Comparison of ENCODE assay signal across 9 mouse cellular contexts in the genomic region with DNA sequence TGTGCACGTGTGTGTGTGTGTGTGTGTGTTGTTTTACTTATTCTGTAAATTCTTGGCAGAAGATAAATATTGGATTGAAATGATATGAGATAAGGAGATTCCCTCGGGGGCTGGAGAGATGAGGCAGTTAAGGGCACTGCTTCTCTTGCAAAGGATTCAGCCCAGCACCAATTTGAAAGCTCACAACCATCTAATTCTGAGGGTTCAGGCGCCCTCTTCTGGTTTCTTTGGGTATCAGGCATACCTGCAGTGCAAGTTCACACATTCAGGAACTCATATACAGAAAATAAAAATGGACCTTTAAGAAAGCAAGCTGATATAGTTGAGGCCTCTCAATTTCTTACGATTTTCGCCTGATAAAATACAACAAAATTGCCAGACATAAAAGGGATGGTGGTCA. TPM values are rescaled to one million over a fixed set of nuclear protein-coding genes. Genes with fewer than 3 reads are reported as not detected.
DNase-seq lines count a peak whose midpoint lies in the region; ATAC-seq and TF ChIP-seq lines count a peak whose summit lies in the region.
"Had no signal": no experiment of that assay in that cellular context is flagged by ENCODE, and none has a peak within 500 bp of the region (broad histone marks: within the 10 kb centered on the region; RNA-seq: fewer than 3 reads in every experiment).

No protein-coding gene starts in this region.

- H3K9ac ChIP-seq in forebrain, postnatal 0 days: no peak overlapping the region
- no peak overlapping the region for H3K9ac ChIP-seq in forebrain, embryonic 13.5 days
- H3K9ac ChIP-seq in embryonic facial prominence, embryonic 14.5 days (ENCODE audit: low read depth, low read length): no peak overlapping the region
- H3K9ac ChIP-seq: limb, embryonic 15.5 days had no signal

- no peak overlapping the region for H3K27ac ChIP-seq in forebrain, postnatal 0 days (ENCODE audit: low read depth, low read length)
- no peak overlapping the region for H3K27ac ChIP-seq in forebrain, embryonic 13.5 days
- no peak overlapping the region for H3K27ac ChIP-seq in embryonic facial prominence, embryonic 14.5 days (replicated peaks; ENCODE audit: low read depth, low read length)
- H3K27ac ChIP-seq: limb, embryonic 15.5 days had no signal

- H3K36me3 ChIP-seq in forebrain, postnatal 0 days (ENCODE audit: insufficient read depth): no peaks in the 10 kb centered on the region
- H3K36me3 ChIP-seq in forebrain, embryonic 13.5 days (ENCODE audit: poor library complexity, severe bottlenecking): no peaks in the 10 kb centered on the region
- no peaks in the 10 kb centered on the region for H3K36me3 ChIP-seq in embryonic facial prominence, embryonic 14.5 days (ENCODE audit: control insufficient read depth, insufficient read depth, low read length)
- H3K36me3 ChIP-seq: limb, embryonic 15.5 days had no signal

- peak; percentile 51; the same call in 1 of the 2 replicates for ATAC-seq in forebrain, postnatal 0 days
- ATAC-seq in forebrain, embryonic 13.5 days: no peak
- no peak for ATAC-seq in embryonic facial prominence, embryonic 14.5 days (ENCODE audit: low read depth)

- H3K4me1 ChIP-seq in forebrain, postnatal 0 days (ENCODE audit: insufficient read depth): no peaks in the 10 kb centered on the region
- H3K4me1 ChIP-seq in forebrain, embryonic 13.5 days: no peaks in the 10 kb centered on the region
- no peaks in the 10 kb centered on the region for H3K4me1 ChIP-seq in embryonic facial prominence, embryonic 14.5 days (ENCODE audit: control insufficient read depth, insufficient read depth, low read length)
- no peaks in the 10 kb centered on the region for H3K4me1 ChIP-seq in lung, adult 2 months (ENCODE audit: control insufficient read depth, insufficient read depth, low read length)
- H3K4me1 ChIP-seq: limb, embryonic 15.5 days had no signal

- H3K9me3 ChIP-seq in forebrain, postnatal 0 days (ENCODE audit: low read length): no peaks in the 10 kb centered on the region
- no peaks in the 10 kb centered on the region for H3K9me3 ChIP-seq in forebrain, embryonic 13.5 days (replicated peaks)
- 0 out of 2 replicates have a peak, but pooled peaks cover 8% of the 10 kb centered on the region for H3K9me3 ChIP-seq in embryonic facial prominence, embryonic 14.5 days (ENCODE audit: control insufficient read depth, low read length)

- H3K4me2 ChIP-seq in forebrain, postnatal 0 days (ENCODE audit: low read depth): no peak overlapping the region
- no peak overlapping the region for H3K4me2 ChIP-seq in forebrain, embryonic 13.5 days
- H3K4me2 ChIP-seq in embryonic facial prominence, embryonic 14.5 days (ENCODE audit: low read depth, low read length): no peak overlapping the region
- H3K4me2 ChIP-seq: limb, embryonic 15.5 days had no signal

- peak; percentile 82 for DNase-seq in forebrain, postnatal 0 days
- DNase-seq in A20 (ENCODE audit: low read depth, low spot score): peak; percentile 69
- DNase-seq in adrenal gland, postnatal 36 days: peak; percentile 63 to 67
- DNase-seq in embryonic facial prominence, embryonic 14.5 days (ENCODE audit: low spot score): peak; percentile 77
- DNase-seq in kidney, postnatal 36 days: peak; percentile 74 to 83
- DNase-seq in lung, adult 2 months: peak; percentile 44
- DNase-seq in spleen, postnatal 4 days (ENCODE audit: low spot score in 2 of 2): peak; percentile 60 to 73

- WGBS in forebrain, postnatal 0 days: 36% methylated on average over 5 of the region's 5 CpGs
- 39% methylated on average over 5 of the region's 5 CpGs for WGBS in forebrain, embryonic 13.5 days
- 34% methylated on average over 5 of the region's 5 CpGs for WGBS in embryonic facial prominence, embryonic 14.5 days
- WGBS in lung, adult 2 months: 30% methylated on average over 5 of the region's 5 CpGs

- no peak overlapping the region for H3K4me3 ChIP-seq in forebrain, postnatal 0 days (ENCODE audit: low read depth, low read length)
- H3K4me3 ChIP-seq in forebrain, embryonic 13.5 days: no peak overlapping the region
- H3K4me3 ChIP-seq in embryonic facial prominence, embryonic 14.5 days (ENCODE audit: low read depth, low read length): no peak overlapping the region
- no peak overlapping the region for H3K4me3 ChIP-seq in lung, adult 2 months (replicated peaks; ENCODE audit: extremely low read depth, low read depth, low read length)
- H3K4me3 ChIP-seq: limb, embryonic 15.5 days had no signal

- TF ChIP-seq POLR2A in lung, adult 2 months (IDR thresholded peaks at IDR 0.05; ENCODE audit: borderline replicate concordance, extremely low read depth, low read depth, low read length): no peak

- no peaks in the 10 kb centered on the region for H3K27me3 ChIP-seq in forebrain, postnatal 0 days (ENCODE audit: insufficient read depth, low read length)
- H3K27me3 ChIP-seq in forebrain, embryonic 13.5 days: no peaks in the 10 kb centered on the region
- H3K27me3 ChIP-seq in embryonic facial prominence, embryonic 14.5 days (replicated peaks; ENCODE audit: control insufficient read depth, insufficient read depth, low read length): no peaks in the 10 kb centered on the region
- H3K27me3 ChIP-seq: limb, embryonic 15.5 days had no signal

- TF ChIP-seq CTCF in forebrain, postnatal 0 days (IDR thresholded peaks at IDR 0.05; ENCODE audit: low read depth): peak; percentile 75
- 0 out of 2 replicates have a peak, but pooled peaks have one; percentile 9 for TF ChIP-seq CTCF in lung, adult 2 months (IDR thresholded peaks at IDR 0.05; ENCODE audit: insufficient read depth, low read length)

RNA-seq across cellular contexts. Expression of a gene that starts 10.7 kb away (rescaled TPM):
- total RNA-seq in forebrain, postnatal 0 days (2014; rRNA removed): not detected in 2 replicates
- not detected in 2 replicates for polyA plus RNA-seq in forebrain, postnatal 0 days (2015; fragmentation: Nextera tagmentation; extraction: Ambion mirVana)
- polyA plus RNA-seq in forebrain, embryonic 13.5 days (2015; fragmentation: Nextera tagmentation; extraction: Ambion mirVana): not detected in 2 replicates
- total RNA-seq in adrenal gland, postnatal 36 days (2021): not detected
- not detected in 2 replicates for polyA plus RNA-seq in embryonic facial prominence, embryonic 14.5 days (2014; fragmentation: Nextera tagmentation; extraction: Ambion mirVana)
- polyA plus RNA-seq in lung, adult 2 months (2012; rRNA removed): not detected in 2 replicates
- polyA plus RNA-seq: limb, embryonic 15.5 days had no signal

RNA-seq across cellular contexts. Expression of a gene that starts 22.1 kb away (rescaled TPM):
- total RNA-seq in forebrain, postnatal 0 days (2014; rRNA removed): not detected in 2 replicates
- not detected in 2 replicates for polyA plus RNA-seq in forebrain, postnatal 0 days (2015; fragmentation: Nextera tagmentation; extraction: Ambion mirVana)
- not detected in 2 replicates for polyA plus RNA-seq in forebrain, embryonic 13.5 days (2015; fragmentation: Nextera tagmentation; extraction: Ambion mirVana)
- total RNA-seq in adrenal gland, postnatal 36 days (2021): 1 to 10 TPM; 2.0 to 2.2 TPM
- polyA plus RNA-seq in embryonic facial prominence, embryonic 14.5 days (2014; fragmentation: Nextera tagmentation; extraction: Ambion mirVana): not detected in 2 replicates
- 0.10 TPM in 1 of 2 replicates, not detected in the other for polyA plus RNA-seq in lung, adult 2 months (2012; rRNA removed)
- polyA plus RNA-seq: limb, embryonic 15.5 days had no signal

RNA-seq across cellular contexts. Expression of a gene that starts 22.1 kb away (rescaled TPM):
- not detected in 2 replicates for total RNA-seq in forebrain, postnatal 0 days (2014; rRNA removed)
- polyA plus RNA-seq in forebrain, postnatal 0 days (2015; fragmentation: Nextera tagmentation; extraction: Ambion mirVana): not detected in 2 replicates
- polyA plus RNA-seq in forebrain, embryonic 13.5 days (2015; fragmentation: Nextera tagmentation; extraction: Ambion mirVana): not detected in 2 replicates
- total RNA-seq in adrenal gland, postnatal 36 days (2021): under 1 TPM; 0.36 to 0.56 TPM
- 0.34 TPM in 1 of 2 replicates, not detected in the other for polyA plus RNA-seq in embryonic facial prominence, embryonic 14.5 days (2014; fragmentation: Nextera tagmentation; extraction: Ambion mirVana)
- 0.11 TPM in 1 of 2 replicates, not detected in the other for polyA plus RNA-seq in lung, adult 2 months (2012; rRNA removed)
- polyA plus RNA-seq: limb, embryonic 15.5 days had no signal

RNA-seq across cellular contexts. Expression of a gene that starts 40.3 kb away (rescaled TPM):
- not detected in 2 replicates for total RNA-seq in forebrain, postnatal 0 days (2014; rRNA removed)
- polyA plus RNA-seq in forebrain, postnatal 0 days (2015; fragmentation: Nextera tagmentation; extraction: Ambion mirVana): not detected in 2 replicates
- polyA plus RNA-seq in forebrain, embryonic 13.5 days (2015; fragmentation: Nextera tagmentation; extraction: Ambion mirVana): not detected in 2 replicates
- total RNA-seq in adrenal gland, postnatal 36 days (2021): not detected
- 0.43 and 0.50 TPM in 2 replicates for polyA plus RNA-seq in embryonic facial prominence, embryonic 14.5 days (2014; fragmentation: Nextera tagmentation; extraction: Ambion mirVana)
- polyA plus RNA-seq in lung, adult 2 months (2012; rRNA removed): 0.80 and 1.1 TPM in 2 replicates

RNA-seq across cellular contexts. Expression of a gene that starts 46.9 kb away (rescaled TPM):
- 0.08 TPM in 1 of 2 replicates, not detected in the other for total RNA-seq in forebrain, postnatal 0 days (2014; rRNA removed)
- polyA plus RNA-seq in forebrain, postnatal 0 days (2015; fragmentation: Nextera tagmentation; extraction: Ambion mirVana): 0.09 and 0.10 TPM in 2 replicates
- polyA plus RNA-seq in forebrain, embryonic 13.5 days (2015; fragmentation: Nextera tagmentation; extraction: Ambion mirVana): 0.06 TPM in 1 of 2 replicates, not detected in the other
- total RNA-seq in adrenal gland, postnatal 36 days (2021): not detected
- polyA plus RNA-seq in embryonic facial prominence, embryonic 14.5 days (2014; fragmentation: Nextera tagmentation; extraction: Ambion mirVana): 0.14 TPM in 1 of 2 replicates, not detected in the other
- polyA plus RNA-seq in lung, adult 2 months (2012; rRNA removed): not detected in 2 replicates
